Mouse (Mus musculus) gastrocnemius, postnatal 14 days (tissue): ENCODE data around the gene Nacc1. TPM values are rescaled to one million over a fixed set of nuclear protein-coding genes. Genes with fewer than 3 reads are reported as not detected.
A peak's percentile ranks its signal among the peaks of the same experiment; 100 is the strongest.

Experiments
- DNase-seq: peaks from one replicate; pipeline ENCODE4 v3.0.0; 2021; ENCODE audit warnings: mixed read lengths
- intact Hi-C: fragments of 180-260 bp; cut with DNase I; formaldehyde crosslinking; loops from one replicate; pipeline ENCODE4 v1.15.1; 2025; ENCODE audit warnings: low total_unique reads
- total RNA-seq, 2 experiments: library from RNA; stranded (reverse); gene quantifications; 2 replicates each; pipeline ENCODE4 v1.2.3; 2021

Gene Nacc1
- total RNA-seq, 2 experiments from 2014 or later: 25.7 to 33.6 TPM

GRCm38 (mm10) chr8:84668731-84669485 lies 18.8 kb downstream of the Nacc1 start:
- no peak for DNase-seq
- intact Hi-C loops: loop anchor here (2.0 kb wide), 1 partner anchor 16 kb away; no protein-coding TSS in a partner anchor

GRCm38 (mm10) chr8:84668081-84668480 lies 19.6 kb downstream of the Nacc1 start:
- intact Hi-C loops: loop anchor here (2.0 kb wide), 1 partner anchor 17 kb away; no protein-coding TSS in a partner anchor
- DNase-seq: no peak

GRCm38 (mm10) chr8:84665385-84665893 lies 22.2 kb downstream of the Nacc1 start:
- intact Hi-C loops: no loop called here
- no peak for DNase-seq

GRCm38 (mm10) chr8:84664566-84665384 lies 22.9 kb downstream of the Nacc1 start:
- peak; percentile 77 for DNase-seq
- intact Hi-C loops: no loop called here

GRCm38 (mm10) chr8:84663483-84664327 lies 24.0 kb downstream of the Nacc1 start:
- intact Hi-C loops: no loop called here
- DNase-seq: peak; percentile 97

GRCm38 (mm10) chr8:84662581-84663065 lies 25.0 kb downstream of the Nacc1 start, which contains the start of gene Ier2:
Ier2 (minus strand) TSS chr8:84662852.
- peak; percentile 91 for DNase-seq
- intact Hi-C loops: no loop called here

- peak; percentile 48 for DNase-seq
- intact Hi-C loops: no loop called here
Measured at GRCm38 (mm10) chr8:84661961-84662571, 25.6 kb downstream of the Nacc1 start.

GRCm38 (mm10) chr8:84661458-84661871 lies 26.2 kb downstream of the Nacc1 start:
- intact Hi-C loops: no loop called here

GRCm38 (mm10) chr8:84660819-84661457 lies 26.7 kb downstream of the Nacc1 start:
- peak; percentile 54 for DNase-seq
- intact Hi-C loops: no loop called here

More at GRCm38 (mm10) chr8:84661458-84661871, 26.2 kb downstream of the Nacc1 start:
- peak; percentile 92 for DNase-seq

- intact Hi-C loops: no loop called here
- peak; percentile 61 for DNase-seq
Measured at GRCm38 (mm10) chr8:84659936-84660818, 27.5 kb downstream of the Nacc1 start.

- DNase-seq: no peak
- intact Hi-C loops: no loop called here
Measured at GRCm38 (mm10) chr8:84658951-84659350, 28.7 kb downstream of the Nacc1 start.

GRCm38 (mm10) chr8:84657680-84658079 lies 30.0 kb downstream of the Nacc1 start:
- intact Hi-C loops: no loop called here
- DNase-seq: no peak

- DNase-seq: no peak
Measured at GRCm38 (mm10) chr8:84657203-84657602, 30.5 kb downstream of the Nacc1 start.

GRCm38 (mm10) chr8:84656641-84657126 lies 31.0 kb downstream of the Nacc1 start:
- intact Hi-C loops: no loop called here
- peak; percentile 72 for DNase-seq

More at GRCm38 (mm10) chr8:84657203-84657602, 30.5 kb downstream of the Nacc1 start:
- intact Hi-C loops: no loop called here

GRCm38 (mm10) chr8:84656191-84656525 lies 31.5 kb downstream of the Nacc1 start:
- intact Hi-C loops: no loop called here
- peak; percentile 18 for DNase-seq

GRCm38 (mm10) chr8:84655336-84656190 lies 32.1 kb downstream of the Nacc1 start:
- DNase-seq: no peak
- intact Hi-C loops: no loop called here
